23 mouse cellular contexts compared by ENCODE assay signal in genomic region chr15:78179775-78180174, GRCm38 (mm10). TPM values are rescaled to one million over a fixed set of nuclear protein-coding genes. Genes with fewer than 3 reads are reported as not detected.
A peak's percentile ranks its signal among the peaks of the same experiment; 100 is the strongest.
DNase-seq lines count a peak whose midpoint lies in the region; ATAC-seq and TF ChIP-seq lines count a peak whose summit lies in the region.
"Had no signal": no experiment of that assay in that cellular context is flagged by ENCODE, and none has a peak within 500 bp of the region (broad histone marks: within the 10 kb centered on the region; RNA-seq: fewer than 3 reads in every experiment).

No protein-coding gene starts in this region.

- no peaks in the 10 kb centered on the region for H3K9me3 ChIP-seq in lung, embryonic 14.5 days (ENCODE audit: low read depth, low read length)
- no peaks in the 10 kb centered on the region for H3K9me3 ChIP-seq in lung, embryonic 16.5 days (ENCODE audit: control insufficient read depth, low read length)
- H3K9me3 ChIP-seq in stomach, embryonic 16.5 days (replicated peaks; ENCODE audit: control insufficient read depth, low read length): no peaks in the 10 kb centered on the region
- H3K9me3 ChIP-seq in stomach, postnatal 0 days (ENCODE audit: control insufficient read depth, low read length): no peaks in the 10 kb centered on the region
- H3K9me3 ChIP-seq: embryonic facial prominence, embryonic 13.5 days; embryonic facial prominence, embryonic 15.5 days; forebrain, embryonic 13.5 days; forebrain, embryonic 15.5 days had no signal

- no peaks in the 10 kb centered on the region for H3K4me1 ChIP-seq in lung, embryonic 14.5 days (ENCODE audit: insufficient read depth)
- H3K4me1 ChIP-seq in lung, embryonic 16.5 days (replicated peaks; ENCODE audit: control insufficient read depth, insufficient read depth, low read length): peaks cover 18% of the 10 kb centered on the region
- peaks cover 3% of the 10 kb centered on the region; the same call in 1 of the 2 replicates for H3K4me1 ChIP-seq in stomach, embryonic 16.5 days (ENCODE audit: control insufficient read depth, insufficient read depth, low read length)
- H3K4me1 ChIP-seq in stomach, postnatal 0 days (replicated peaks; ENCODE audit: control insufficient read depth, insufficient read depth): no peaks in the 10 kb centered on the region; the same call in 1 of the 2 replicates

- H3K27ac ChIP-seq in lung, embryonic 14.5 days (ENCODE audit: low read depth): no peak overlapping the region
- peak overlapping the region; percentile 78 for H3K27ac ChIP-seq in lung, embryonic 16.5 days (ENCODE audit: low read length)
- no peak overlapping the region for H3K27ac ChIP-seq in stomach, embryonic 16.5 days (ENCODE audit: low read length)
- H3K27ac ChIP-seq in stomach, postnatal 0 days (replicated peaks): no peak overlapping the region
- H3K27ac ChIP-seq: embryonic facial prominence, embryonic 13.5 days; embryonic facial prominence, embryonic 15.5 days; forebrain, embryonic 15.5 days had no signal

- no peak for ATAC-seq in lung, embryonic 14.5 days (ENCODE audit: insufficient read depth)
- ATAC-seq in lung, embryonic 16.5 days (ENCODE audit: low read depth): peak; percentile 67; the same call in 1 of the 2 replicates
- ATAC-seq in stomach, embryonic 16.5 days (ENCODE audit: insufficient read depth, low FRiP score): no peak
- peak; percentile 62; the same call in 1 of the 2 replicates for ATAC-seq in stomach, postnatal 0 days (ENCODE audit: low FRiP score, low TSS enrichment)
- ATAC-seq: forebrain, embryonic 13.5 days; forebrain, embryonic 15.5 days had no signal

- H3K9ac ChIP-seq in lung, embryonic 14.5 days: no peak overlapping the region
- H3K9ac ChIP-seq in lung, embryonic 16.5 days (ENCODE audit: low read length): no peak overlapping the region
- 0 out of 2 replicates have a peak overlapping the region, but pooled peaks have one; percentile 13 for H3K9ac ChIP-seq in stomach, embryonic 16.5 days (ENCODE audit: low read length)
- H3K9ac ChIP-seq in stomach, postnatal 0 days (ENCODE audit: low read length): no peak overlapping the region
- H3K9ac ChIP-seq: embryonic facial prominence, embryonic 13.5 days; embryonic facial prominence, embryonic 15.5 days; forebrain, embryonic 15.5 days had no signal

- H3K36me3 ChIP-seq in lung, embryonic 14.5 days (ENCODE audit: insufficient read depth): no peaks in the 10 kb centered on the region
- H3K36me3 ChIP-seq in lung, embryonic 16.5 days (ENCODE audit: control insufficient read depth, insufficient read depth, low read length): no peaks in the 10 kb centered on the region
- H3K36me3 ChIP-seq in stomach, embryonic 16.5 days (ENCODE audit: control insufficient read depth, insufficient read depth, low read length): no peaks in the 10 kb centered on the region
- no peaks in the 10 kb centered on the region for H3K36me3 ChIP-seq in stomach, postnatal 0 days (ENCODE audit: control insufficient read depth, insufficient read depth, low read length)
- H3K36me3 ChIP-seq: embryonic facial prominence, embryonic 13.5 days; embryonic facial prominence, embryonic 15.5 days; forebrain, embryonic 15.5 days had no signal

- peak; percentile 20 for DNase-seq in lung, embryonic 14.5 days
- no peak for DNase-seq in lung, postnatal 10 days
- DNase-seq in lung, adult 18-20 months: no peak
- DNase-seq in stomach, postnatal 0 days (ENCODE audit: low spot score): peak; percentile 38
- DNase-seq in right cerebral cortex, postnatal 36 days (ENCODE audit: low spot score in 2 of 2): no peak
- DNase-seq: adrenal gland, adult 2 months; adrenal gland, postnatal 10 days; adrenal gland, postnatal 25 days; cerebellum, adult 11 months; cerebellum, adult 18-20 months; cerebellum, adult 8-10 months; cerebellum, adult 9-11 months; cerebellum, postnatal 14 days; cerebellum, postnatal 36 days; embryo, embryonic 11 days had no signal

- no peak for TF ChIP-seq EP300 in stomach, postnatal 0 days (optimal IDR thresholded peaks at IDR 0.05)

- H3K4me2 ChIP-seq in lung, embryonic 14.5 days: no peak overlapping the region
- no peak overlapping the region for H3K4me2 ChIP-seq in lung, embryonic 16.5 days (ENCODE audit: low read depth, low read length)
- H3K4me2 ChIP-seq in stomach, embryonic 16.5 days (ENCODE audit: low read depth, low read length): no peak overlapping the region
- H3K4me2 ChIP-seq in stomach, postnatal 0 days (replicated peaks; ENCODE audit: low read depth): no peak overlapping the region
- H3K4me2 ChIP-seq: embryonic facial prominence, embryonic 13.5 days; embryonic facial prominence, embryonic 15.5 days; forebrain, embryonic 13.5 days; forebrain, embryonic 15.5 days had no signal

- H3K4me3 ChIP-seq in lung, embryonic 14.5 days (ENCODE audit: low read depth, low read length): no peak overlapping the region
- no peak overlapping the region for H3K4me3 ChIP-seq in lung, embryonic 16.5 days (ENCODE audit: low read length)
- H3K4me3 ChIP-seq in stomach, embryonic 16.5 days (replicated peaks; ENCODE audit: low read length): no peak overlapping the region
- no peak overlapping the region for H3K4me3 ChIP-seq in stomach, postnatal 0 days (ENCODE audit: low read depth, low read length)
- H3K4me3 ChIP-seq: embryonic facial prominence, embryonic 13.5 days; embryonic facial prominence, embryonic 15.5 days; forebrain, embryonic 13.5 days; forebrain, embryonic 15.5 days had no signal

- no peaks in the 10 kb centered on the region for H3K27me3 ChIP-seq in lung, embryonic 14.5 days (ENCODE audit: insufficient read depth, low read length)
- no peaks in the 10 kb centered on the region for H3K27me3 ChIP-seq in lung, embryonic 16.5 days (ENCODE audit: control insufficient read depth, insufficient read depth, low read depth, low read length)
- H3K27me3 ChIP-seq in stomach, embryonic 16.5 days (ENCODE audit: control insufficient read depth, insufficient read depth, low read length): no peaks in the 10 kb centered on the region
- H3K27me3 ChIP-seq in stomach, postnatal 0 days (ENCODE audit: control insufficient read depth, insufficient read depth, low read length): no peaks in the 10 kb centered on the region
- H3K27me3 ChIP-seq: forebrain, embryonic 15.5 days had no signal

- 47% methylated on average over 3 of the region's 3 CpGs for WGBS in lung, embryonic 14.5 days
- WGBS in lung, embryonic 16.5 days: 37% methylated on average over 3 of the region's 3 CpGs
- WGBS in stomach, embryonic 16.5 days: 55% methylated on average over 3 of the region's 3 CpGs
- WGBS in stomach, postnatal 0 days: 45% methylated on average over 3 of the region's 3 CpGs

- TF ChIP-seq CTCF in lung, embryonic 14.5 days (IDR thresholded peaks at IDR 0.05; ENCODE audit: low read depth): no peak
- TF ChIP-seq CTCF in stomach, postnatal 0 days (IDR thresholded peaks at IDR 0.05; ENCODE audit: low read depth): no peak

RNA-seq across cellular contexts. Expression of gene Ift27, which starts 5.9 kb away (rescaled TPM):
- polyA plus RNA-seq in lung, embryonic 14.5 days (2014; fragmentation: Nextera tagmentation; extraction: Ambion mirVana): 95.0 and 99.3 TPM in 2 replicates
- polyA plus RNA-seq in lung, embryonic 16.5 days (2015; fragmentation: Nextera tagmentation; extraction: Ambion mirVana): 89.4 and 90.1 TPM in 2 replicates
- 57.7 and 66.6 TPM in 2 replicates for polyA plus RNA-seq in stomach, embryonic 16.5 days (2015; fragmentation: Nextera tagmentation; extraction: Ambion mirVana)
- polyA plus RNA-seq in stomach, postnatal 0 days (2015; fragmentation: Nextera tagmentation; extraction: Ambion mirVana): 42.2 and 42.5 TPM in 2 replicates

RNA-seq across cellular contexts. Expression of gene Pvalb, which starts 26.4 kb away (rescaled TPM):
- polyA plus RNA-seq in lung, embryonic 14.5 days (2014; fragmentation: Nextera tagmentation; extraction: Ambion mirVana): 0.20 TPM in 1 of 2 replicates, not detected in the other
- 0.21 TPM in 1 of 2 replicates, not detected in the other for polyA plus RNA-seq in lung, embryonic 16.5 days (2015; fragmentation: Nextera tagmentation; extraction: Ambion mirVana)
- 0.25 and 0.28 TPM in 2 replicates for polyA plus RNA-seq in stomach, embryonic 16.5 days (2015; fragmentation: Nextera tagmentation; extraction: Ambion mirVana)
- 0.11 TPM in 1 of 2 replicates, not detected in the other for polyA plus RNA-seq in stomach, postnatal 0 days (2015; fragmentation: Nextera tagmentation; extraction: Ambion mirVana)
- polyA plus RNA-seq: adrenal gland, adult 2 months; embryonic facial prominence, embryonic 11.5 days; embryonic facial prominence, embryonic 13.5 days; embryonic facial prominence, embryonic 15.5 days; forebrain, embryonic 11.5 days; forebrain, embryonic 13.5 days; forebrain, embryonic 15.5 days had no signal

RNA-seq across cellular contexts. Expression of gene Cacng2, which starts 59.9 kb away (rescaled TPM):
- polyA plus RNA-seq in lung, embryonic 14.5 days (2014; fragmentation: Nextera tagmentation; extraction: Ambion mirVana): not detected in 2 replicates
- 0.05 TPM in 1 of 2 replicates, not detected in the other for polyA plus RNA-seq in lung, embryonic 16.5 days (2015; fragmentation: Nextera tagmentation; extraction: Ambion mirVana)
- polyA plus RNA-seq in stomach, embryonic 16.5 days (2015; fragmentation: Nextera tagmentation; extraction: Ambion mirVana): 0.04 and 0.08 TPM in 2 replicates
- polyA plus RNA-seq in stomach, postnatal 0 days (2015; fragmentation: Nextera tagmentation; extraction: Ambion mirVana): 0.02 and 0.05 TPM in 2 replicates

Comparison
In these comparisons a context has a peak if more than half of its experiments do, and no peak if none do; other contexts are left out.
1. ATAC-seq: peak in lung, embryonic 16.5 days (single experiment) and stomach, postnatal 0 days (single experiment); none in lung, embryonic 14.5 days (single experiment) and stomach, embryonic 16.5 days (single experiment).
2. DNase-seq: peak in lung, embryonic 14.5 days (single experiment) and stomach, postnatal 0 days (single experiment); none in lung, postnatal 10 days (single experiment), lung, adult 18-20 months (0 of 2) and right cerebral cortex, postnatal 36 days (0 of 2).